Mouse (Mus musculus) megakaryocyte progenitor cell, adult 5-6 weeks (primary cell): ENCODE measurements around the gene Eif3m. TPM values are rescaled to one million over a fixed set of nuclear protein-coding genes. Genes with fewer than 3 reads are reported as not detected.

Source experiments
- ATAC-seq: replicated peaks from 2 replicates; pipeline ENCODE4 v1.8.0; 2016; ENCODE audit warnings: mild to moderate bottlenecking, moderate TSS enrichment, inconsistent platforms; ENCODE audit not compliant: poor library complexity
- total RNA-seq, 2 experiments: library from RNA; stranded (forward) in 1 of 2; stranded (reverse) in 1 of 2; fragments of 157-497, 149-512 nt in 1 of 2; fragments of 200-1000 nt in 1 of 2; gene quantifications; 2 replicates each; pipeline versions ENCODE4 v1.2.3 to v1.2.4; 2015 to 2017

The Eif3m gene
- total RNA-seq, 2 experiments from 2014 or later: 304 to 397 TPM

DNA sequence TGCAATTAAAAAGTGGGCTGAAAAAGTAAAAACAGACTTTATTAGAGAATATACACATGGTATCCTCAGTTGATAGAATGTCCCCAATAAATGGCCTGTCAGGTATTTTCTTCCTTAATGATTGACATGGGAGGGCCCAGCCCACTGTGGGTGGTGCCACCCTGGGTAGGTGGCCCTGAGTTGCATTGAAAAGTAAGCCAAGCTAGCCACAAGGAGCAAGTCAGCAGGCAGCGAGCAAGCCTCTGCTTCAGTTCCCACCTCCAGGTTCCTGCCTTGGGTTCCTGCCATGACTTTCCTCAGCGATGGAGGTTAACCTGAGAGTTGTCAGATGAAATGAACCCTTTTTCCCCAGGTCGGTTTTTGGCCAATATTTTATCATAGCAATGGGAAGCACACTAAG, 922 bp upstream of the Eif3m start:
- ATAC-seq: peak; percentile 18; the same call in 1 of the 2 replicates

DNA sequence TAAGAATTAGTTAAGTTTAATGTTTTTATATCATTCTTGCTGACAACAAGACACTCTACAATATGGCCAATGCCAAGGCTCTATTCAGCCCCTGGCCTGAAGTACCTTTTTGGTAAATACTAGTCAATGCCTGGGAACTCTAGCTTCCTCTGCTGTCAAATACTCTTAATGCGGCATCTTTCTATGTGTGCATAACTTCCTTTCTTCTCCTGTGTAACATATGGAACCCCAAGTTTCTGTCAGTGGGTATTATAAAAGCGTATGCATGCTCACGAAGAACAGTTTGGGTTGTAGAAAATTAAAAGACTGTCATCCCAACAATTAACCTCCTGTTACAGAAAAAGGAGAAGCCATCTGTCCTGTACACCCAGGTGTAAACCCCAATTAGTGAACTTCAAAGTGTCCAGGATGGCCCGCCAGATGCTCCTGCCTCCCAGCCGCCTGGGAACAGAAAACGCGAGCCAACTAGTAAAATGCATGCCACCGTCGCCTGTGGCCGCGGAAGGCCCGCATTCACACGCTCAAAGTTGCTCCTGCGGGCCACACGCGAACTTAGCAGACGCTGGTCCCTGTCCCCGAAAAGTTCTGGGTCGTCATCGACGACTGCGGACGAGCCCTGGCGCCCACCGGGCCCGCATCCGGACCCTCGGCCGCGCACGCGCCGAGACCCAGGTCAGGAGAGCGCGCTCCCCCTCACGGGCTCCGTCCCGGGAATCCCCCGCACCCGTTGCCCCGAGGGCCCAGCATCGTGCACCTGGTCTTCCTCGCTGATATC, 501 bp downstream of the Eif3m start:
- ATAC-seq: no peak

DNA sequence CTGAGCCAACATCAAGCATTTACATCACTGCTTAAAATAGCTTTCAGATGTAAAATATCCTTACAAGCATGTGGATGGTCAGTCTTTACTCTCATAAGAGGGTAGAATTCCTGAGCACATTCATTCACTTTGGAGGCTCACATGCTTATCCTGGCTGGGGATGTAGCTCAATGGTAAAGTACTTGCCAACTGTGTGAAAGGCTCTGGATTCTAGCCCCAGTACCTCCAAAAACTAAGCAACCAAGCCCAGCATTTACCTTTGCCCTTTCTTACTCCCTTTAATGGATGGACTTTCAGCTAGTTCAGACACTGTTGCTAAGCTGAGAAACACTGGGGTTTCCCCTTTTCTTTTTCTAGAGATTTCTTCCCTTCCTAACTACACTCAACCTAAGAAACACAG, 9.6 kb downstream of the Eif3m start:
- no peak for ATAC-seq

DNA sequence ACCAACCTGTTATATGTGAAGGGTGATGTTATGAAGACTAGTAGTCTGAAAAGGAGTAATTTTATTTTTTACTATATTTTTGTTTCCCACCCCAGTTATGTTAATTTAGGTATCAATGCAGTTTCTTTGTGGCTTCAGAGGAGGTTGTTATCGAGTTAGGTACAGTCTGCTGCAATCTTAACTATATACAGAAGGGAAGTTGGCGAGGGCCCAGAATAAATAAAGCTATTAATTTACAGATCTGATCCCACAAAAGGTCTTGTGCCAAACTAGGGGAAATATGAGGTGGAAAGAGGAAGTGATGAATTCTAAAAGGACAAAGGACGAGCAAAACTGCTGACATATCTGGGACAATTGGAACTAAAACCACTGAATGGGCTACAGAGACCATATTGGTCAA, 20.7 kb downstream of the Eif3m start:
- ATAC-seq: no peak

DNA sequence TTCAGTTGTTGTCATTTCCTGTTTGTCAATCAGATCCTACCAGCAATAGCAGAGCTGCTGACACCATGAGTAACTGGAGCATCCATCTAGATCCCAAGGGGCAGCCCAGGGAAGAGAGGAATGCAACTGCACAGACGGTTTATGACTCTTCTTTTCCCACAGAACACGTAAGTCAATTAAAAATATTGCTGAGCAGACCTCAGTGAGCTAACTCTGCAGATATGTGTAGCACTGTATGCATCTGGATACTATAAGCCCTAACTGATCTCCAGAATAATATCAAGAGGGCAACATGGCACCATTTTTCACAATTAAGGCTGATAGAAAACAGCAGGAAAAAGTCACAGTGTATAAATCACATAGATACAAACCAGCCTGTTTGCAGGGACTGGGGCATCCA, 22.4 kb downstream of the Eif3m start:
- no peak for ATAC-seq

DNA sequence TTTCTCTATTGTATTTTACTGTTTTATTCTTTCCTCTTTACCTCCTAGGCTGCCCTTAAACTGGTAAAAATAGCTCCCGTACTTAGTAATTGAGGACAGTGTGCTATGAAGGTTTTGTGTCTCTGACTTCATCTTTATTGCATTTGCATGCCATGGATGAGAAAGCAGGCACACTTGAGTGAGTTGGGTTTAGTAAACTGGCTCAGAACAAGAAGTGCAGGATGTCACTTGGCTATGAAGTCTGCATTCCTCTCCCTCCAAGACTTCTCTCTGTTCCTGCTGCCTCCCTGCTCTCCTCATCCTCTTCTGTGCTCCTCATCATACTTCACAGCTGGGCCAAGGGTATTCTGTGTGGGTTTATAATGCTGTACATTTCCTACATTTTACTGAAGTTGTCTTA, 27.9 kb downstream of the Eif3m start:
- ATAC-seq: no peak

DNA sequence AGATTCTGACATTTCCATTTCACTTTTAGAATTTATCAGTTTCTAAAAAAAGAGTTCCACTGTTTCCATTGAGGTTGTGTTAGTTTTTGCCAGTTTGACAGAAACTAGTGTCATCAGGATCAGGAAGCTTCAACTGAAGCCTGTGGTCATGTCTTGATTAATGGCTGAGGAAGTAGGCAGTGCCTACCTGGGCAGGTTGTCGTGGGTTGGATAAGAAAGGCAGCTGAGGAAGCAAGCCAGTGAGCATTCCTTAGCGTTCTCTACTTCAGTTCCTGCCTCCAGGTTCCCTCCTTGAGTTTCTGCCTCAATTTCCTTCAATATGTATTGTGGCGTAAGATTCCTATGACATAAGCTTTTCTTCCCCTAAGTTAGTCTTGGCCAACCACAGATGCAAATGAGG, 31.1 kb downstream of the Eif3m start:
- peak; percentile 83 for ATAC-seq

DNA sequence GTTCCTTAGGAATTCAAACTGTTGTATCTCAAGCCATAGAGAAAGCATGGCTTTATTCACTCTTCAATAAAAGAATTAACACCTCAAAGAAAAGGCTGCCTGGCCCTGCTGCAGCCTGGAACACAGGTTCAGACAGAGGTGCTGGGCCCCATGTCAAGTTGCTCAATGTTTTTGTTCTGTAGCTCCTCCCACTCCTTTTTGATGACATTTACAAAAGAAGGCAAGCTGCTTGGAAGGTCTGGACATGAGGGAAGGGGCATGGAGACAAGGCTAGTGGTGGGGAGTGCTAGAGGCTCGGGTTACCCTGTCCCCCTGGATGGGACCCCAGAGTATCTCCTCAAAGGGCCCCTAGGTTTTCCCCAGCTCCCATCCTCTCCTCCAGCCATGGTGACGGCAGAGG, 35.2 kb downstream of the Eif3m start:
- ATAC-seq: no peak

DNA sequence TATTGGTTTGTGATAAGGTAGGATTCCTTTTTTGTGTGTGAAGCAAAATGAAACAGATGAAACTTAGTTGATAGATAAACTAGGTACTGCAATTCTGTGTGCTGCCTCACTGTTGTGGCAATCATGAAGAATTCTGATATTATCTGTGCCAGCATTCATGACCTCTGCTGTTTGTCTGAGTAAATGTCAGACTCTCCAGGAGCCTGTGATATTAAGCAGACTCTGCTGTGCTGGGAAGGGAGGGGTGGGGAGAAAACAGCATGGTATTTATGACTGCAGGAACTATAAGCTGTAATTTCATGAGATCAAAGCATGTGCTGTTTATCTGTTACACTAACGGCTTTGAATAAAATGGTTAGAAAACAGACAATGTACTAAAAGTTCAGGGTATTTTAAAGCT, 52.4 kb downstream of the Eif3m start:
- no peak for ATAC-seq

Other genes with a start within 250 kb of the Eif3m start
- gene Qser1, start 200.3 kb downstream of the Eif3m start, total RNA-seq (2015): 50.9 and 56.0 TPM in 2 replicates
- gene Qser1, start 200.3 kb downstream of the Eif3m start, total RNA-seq (2017): 8.7 and 12.7 TPM in 2 replicates
- gene Prrg4, start 167.2 kb downstream of the Eif3m start, total RNA-seq (2015): 1.1 and 1.4 TPM in 2 replicates
- gene Prrg4, start 167.2 kb downstream of the Eif3m start, total RNA-seq (2017): 4.1 and 4.8 TPM in 2 replicates
- 2.2 and 10.1 TPM in 2 replicates for gene Ccdc73, start 149.3 kb downstream of the Eif3m start, total RNA-seq (2015)
- 0.03 and 5.2 TPM in 2 replicates for gene Ccdc73, start 149.3 kb downstream of the Eif3m start, total RNA-seq (2017)
- not detected in 2 replicates for gene Gm11060, start 74.9 kb upstream of the Eif3m start, total RNA-seq (2015)
- gene Gm11060, start 74.9 kb upstream of the Eif3m start, total RNA-seq (2017): not detected in 2 replicates
- not detected in 2 replicates for gene Wt1, start 109.4 kb upstream of the Eif3m start, total RNA-seq (2015)
- not detected in 2 replicates for gene Wt1, start 109.4 kb upstream of the Eif3m start, total RNA-seq (2017)
- 7.3 and 9.2 TPM in 2 replicates for gene Them7, start 207.2 kb upstream of the Eif3m start, total RNA-seq (2015)
- 1.9 and 2.1 TPM in 2 replicates for gene Them7, start 207.2 kb upstream of the Eif3m start, total RNA-seq (2017)